Mouse (Mus musculus): ENCODE measurements at regions not wholly inside any gene's neighbourhood (a gene's known extent, or its start where the extent isn't known, plus 50 kb on each side); places are given as distances from the start of the nearest gene placed in this dataset.

GRCm38 (mm10) chr11:19811271-19811991 lies 112.7 kb upstream of the Spred2 start:
- Histone ChIP-seq H3K4me3 (ENCODE audit: low read depth, low read length) (no peak overlapping the region), H3K36me3 (ENCODE audit: control insufficient read depth, insufficient read depth) (no peaks in the 10 kb centered on the region), H3K4me1 (replicated peaks; ENCODE audit: control insufficient read depth, insufficient read depth, low read length) (no peaks in the 10 kb centered on the region), H3K27me3 (replicated peaks; ENCODE audit: control insufficient read depth, insufficient read depth, low read length) (no peaks in the 10 kb centered on the region), H3K9ac (ENCODE audit: low read depth, low read length) (no peak overlapping the region), H3K4me2 (replicated peaks; ENCODE audit: low read depth) (no peak overlapping the region), H3K9me3 (ENCODE audit: control insufficient read depth) (0 out of 2 replicates have a peak, but pooled peaks cover 2% of the 10 kb centered on the region), H3K27ac (ENCODE audit: low read depth, low read length) (no peak overlapping the region)
- WGBS, result 50% methylated on average over 12 of the region's 12 CpGs
- no peak for TF ChIP-seq CTCF (IDR thresholded peaks at IDR 0.05; ENCODE audit: low read depth)
- no peak for ATAC-seq

GRCm38 (mm10) chr11:19811992-19812690 lies 112.0 kb upstream of the Spred2 start:
- WGBS, result 48% methylated on average over 10 of the region's 10 CpGs
- H3K4me2 ChIP-seq (replicated peaks; ENCODE audit: low read depth), result no peak overlapping the region
- no peak overlapping the region for H3K9ac ChIP-seq (ENCODE audit: low read depth, low read length)
- H3K27me3 ChIP-seq (replicated peaks; ENCODE audit: control insufficient read depth, insufficient read depth, low read length), result no peaks in the 10 kb centered on the region
- no peaks in the 10 kb centered on the region for H3K36me3 ChIP-seq (ENCODE audit: control insufficient read depth, insufficient read depth)
- H3K4me1 ChIP-seq (replicated peaks; ENCODE audit: control insufficient read depth, insufficient read depth, low read length), result no peaks in the 10 kb centered on the region
- 0 out of 2 replicates have a peak, but pooled peaks cover 2% of the 10 kb centered on the region for H3K9me3 ChIP-seq (ENCODE audit: control insufficient read depth)
- H3K4me3 ChIP-seq (ENCODE audit: low read depth, low read length), result no peak overlapping the region
- TF ChIP-seq CTCF (IDR thresholded peaks at IDR 0.05; ENCODE audit: low read depth), result no peak
- no peak for ATAC-seq
- no peak overlapping the region for H3K27ac ChIP-seq (ENCODE audit: low read depth, low read length)

GRCm38 (mm10) chr11:19813549-19813948 lies 110.6 kb upstream of the Spred2 start:
- H3K9ac ChIP-seq (ENCODE audit: low read depth, low read length), result no peak overlapping the region
- WGBS, result 74% methylated on average over 7 of the region's 7 CpGs
- 0 out of 2 replicates have a peak, but pooled peaks cover 2% of the 10 kb centered on the region for H3K9me3 ChIP-seq (ENCODE audit: control insufficient read depth)
- no peak for ATAC-seq
- H3K27ac ChIP-seq (ENCODE audit: low read depth, low read length), result no peak overlapping the region
- no peaks in the 10 kb centered on the region for H3K27me3 ChIP-seq (replicated peaks; ENCODE audit: control insufficient read depth, insufficient read depth, low read length)
- TF ChIP-seq CTCF (IDR thresholded peaks at IDR 0.05; ENCODE audit: low read depth), result no peak
- H3K4me3 ChIP-seq (ENCODE audit: low read depth, low read length), result no peak overlapping the region
- H3K36me3 ChIP-seq (ENCODE audit: control insufficient read depth, insufficient read depth), result no peaks in the 10 kb centered on the region
- H3K4me2 ChIP-seq (replicated peaks; ENCODE audit: low read depth), result no peak overlapping the region
- no peaks in the 10 kb centered on the region for H3K4me1 ChIP-seq (replicated peaks; ENCODE audit: control insufficient read depth, insufficient read depth, low read length)

- no peak overlapping the region for H3K4me3 ChIP-seq (ENCODE audit: low read depth, low read length)
- 79% methylated on average over 5 of the region's 5 CpGs for WGBS
- H3K9ac ChIP-seq (ENCODE audit: low read depth, low read length), result no peak overlapping the region
- H3K27me3 ChIP-seq (replicated peaks; ENCODE audit: control insufficient read depth, insufficient read depth, low read length), result no peaks in the 10 kb centered on the region
- no peaks in the 10 kb centered on the region for H3K4me1 ChIP-seq (replicated peaks; ENCODE audit: control insufficient read depth, insufficient read depth, low read length)
- no peak for TF ChIP-seq CTCF (IDR thresholded peaks at IDR 0.05; ENCODE audit: low read depth)
- no peak overlapping the region for H3K4me2 ChIP-seq (replicated peaks; ENCODE audit: low read depth)
- ATAC-seq, result no peak
- no peaks in the 10 kb centered on the region for H3K36me3 ChIP-seq (ENCODE audit: control insufficient read depth, insufficient read depth)
- H3K9me3 ChIP-seq (ENCODE audit: control insufficient read depth), result no peaks in the 10 kb centered on the region
- no peak overlapping the region for H3K27ac ChIP-seq (ENCODE audit: low read depth, low read length)
These were observed 101.2 kb upstream of the Spred2 start for GRCm38 (mm10) chr11:19822991-19823390.

GRCm38 (mm10) chr11:19823461-19823895 lies 100.7 kb upstream of the Spred2 start:
- H3K4me2 ChIP-seq (replicated peaks; ENCODE audit: low read depth), result 0 out of 2 replicates have a peak overlapping the region, but pooled peaks have one; percentile 17
- under 1% methylated on average over 3 of the region's 3 CpGs for WGBS

DNA sequence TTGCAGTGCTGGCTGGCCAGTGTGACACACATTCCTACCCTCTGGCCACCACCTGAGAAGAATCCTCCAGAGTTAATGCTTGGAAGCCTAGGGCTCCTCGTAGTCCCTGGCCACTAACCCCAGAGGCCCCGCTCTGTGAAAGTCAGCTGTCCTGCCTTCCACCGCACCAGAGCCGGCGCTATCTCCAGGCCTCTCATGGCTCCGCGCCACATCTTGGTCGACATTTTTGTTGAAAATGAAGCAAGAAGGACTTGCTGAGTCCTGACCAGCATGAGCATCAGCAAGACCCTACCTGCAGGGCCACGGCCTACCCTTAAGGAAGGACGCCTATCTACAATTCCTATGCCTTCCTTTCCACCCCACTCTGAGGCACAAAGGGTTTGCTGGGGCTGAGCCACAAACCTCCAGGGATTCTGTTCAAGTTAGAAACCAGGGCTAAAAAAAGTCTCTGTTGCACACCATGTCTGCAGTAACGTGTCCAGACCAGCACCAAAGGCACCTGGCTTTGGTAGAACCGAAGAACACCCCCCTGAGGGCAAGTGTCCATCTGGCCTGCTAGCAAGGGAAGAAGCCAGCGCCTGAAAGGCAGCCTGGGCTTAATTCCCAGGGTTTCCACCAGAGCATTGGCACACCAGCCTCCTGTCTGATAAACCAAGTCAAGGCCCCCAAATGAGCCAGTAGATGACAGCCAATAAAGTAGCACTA lies 97.5 kb upstream of the Spred2 start:
- TF ChIP-seq CTCF (IDR thresholded peaks at IDR 0.05; ENCODE audit: low read depth), result no peak
- Histone ChIP-seq H3K27ac (ENCODE audit: low read depth, low read length) (no peak overlapping the region), H3K4me1 (replicated peaks; ENCODE audit: control insufficient read depth, insufficient read depth, low read length) (no peaks in the 10 kb centered on the region), H3K9ac (ENCODE audit: low read depth, low read length) (no peak overlapping the region), H3K4me2 (replicated peaks; ENCODE audit: low read depth) (no peak overlapping the region), H3K9me3 (ENCODE audit: control insufficient read depth) (no peaks in the 10 kb centered on the region), H3K36me3 (ENCODE audit: control insufficient read depth, insufficient read depth) (no peaks in the 10 kb centered on the region), H3K4me3 (ENCODE audit: low read depth, low read length) (no peak overlapping the region), H3K27me3 (replicated peaks; ENCODE audit: control insufficient read depth, insufficient read depth, low read length) (no peaks in the 10 kb centered on the region)
- WGBS, result 90% methylated on average over 13 of the region's 13 CpGs
- no peak for ATAC-seq

More at GRCm38 (mm10) chr11:19823461-19823895, 100.7 kb upstream of the Spred2 start:
- Histone ChIP-seq H3K9ac (ENCODE audit: low read depth, low read length) (no peak overlapping the region), H3K9me3 (ENCODE audit: control insufficient read depth) (no peaks in the 10 kb centered on the region), H3K27ac (ENCODE audit: low read depth, low read length) (no peak overlapping the region), H3K27me3 (replicated peaks; ENCODE audit: control insufficient read depth, insufficient read depth, low read length) (no peaks in the 10 kb centered on the region), H3K36me3 (ENCODE audit: control insufficient read depth, insufficient read depth) (no peaks in the 10 kb centered on the region), H3K4me1 (replicated peaks; ENCODE audit: control insufficient read depth, insufficient read depth, low read length) (no peaks in the 10 kb centered on the region), H3K4me3 (ENCODE audit: low read depth, low read length) (no peak overlapping the region)
- no peak for ATAC-seq
- peak; percentile 79 for TF ChIP-seq CTCF (IDR thresholded peaks at IDR 0.05; ENCODE audit: low read depth)
